Mouse (Mus musculus): Measurements from ENCODE around the gene Snx29. TPM values are rescaled to one million over a fixed set of nuclear protein-coding genes. Genes with fewer than 3 reads are reported as not detected.
A peak's percentile ranks its signal among the peaks of the same experiment; 100 is the strongest.

The Snx29 gene
- polyA plus RNA-seq, 1 experiment: 27.7 TPM

GRCm38 (mm10) chr16:11456141-11456645, 133.5 kb downstream of the Snx29 start:
- TF ChIP-seq CTCF (IDR thresholded peaks at IDR 0.05; ENCODE audit: low read depth, low read length) (no peak), POLR2A (IDR thresholded peaks at IDR 0.05; ENCODE audit: borderline replicate concordance, low read depth, low read length) (no peak)
- no peak overlapping the region for H3K4me3 ChIP-seq (ENCODE audit: insufficient read depth, low read length)
- H3K4me1 ChIP-seq (ENCODE audit: control insufficient read depth, insufficient read depth, low read length): peaks cover 59% of the 10 kb centered on the region
- H3K27ac ChIP-seq (ENCODE audit: insufficient read depth, low read depth, low read length): peak overlapping the region; percentile 97

GRCm38 (mm10) chr16:11457136-11457535, 134.4 kb downstream of the Snx29 start:
- no peak for TF ChIP-seq CTCF (IDR thresholded peaks at IDR 0.05; ENCODE audit: low read depth, low read length)
- no peak for TF ChIP-seq POLR2A (IDR thresholded peaks at IDR 0.05; ENCODE audit: borderline replicate concordance, low read depth, low read length)
- Histone ChIP-seq H3K4me1 (ENCODE audit: control insufficient read depth, insufficient read depth, low read length) (peaks cover 66% of the 10 kb centered on the region), H3K4me3 (ENCODE audit: insufficient read depth, low read length) (no peak overlapping the region), H3K27ac (ENCODE audit: insufficient read depth, low read depth, low read length) (peak overlapping the region; percentile 97)

GRCm38 (mm10) chr16:11457609-11458350, 135.1 kb downstream of the Snx29 start:
- TF ChIP-seq POLR2A (IDR thresholded peaks at IDR 0.05; ENCODE audit: borderline replicate concordance, low read depth, low read length): no peak
- no peak for TF ChIP-seq CTCF (IDR thresholded peaks at IDR 0.05; ENCODE audit: low read depth, low read length)
- no peak overlapping the region for H3K4me3 ChIP-seq (ENCODE audit: insufficient read depth, low read length)
- H3K27ac ChIP-seq (ENCODE audit: insufficient read depth, low read depth, low read length): peak overlapping the region; percentile 97
- H3K4me1 ChIP-seq (ENCODE audit: control insufficient read depth, insufficient read depth, low read length): peaks cover 72% of the 10 kb centered on the region

- Histone ChIP-seq H3K4me1 (ENCODE audit: control insufficient read depth, insufficient read depth, low read length) (peaks cover 81% of the 10 kb centered on the region), H3K4me3 (ENCODE audit: insufficient read depth, low read length) (no peak overlapping the region), H3K27ac (ENCODE audit: insufficient read depth, low read depth, low read length) (peak overlapping the region; percentile 86)
- TF ChIP-seq POLR2A (IDR thresholded peaks at IDR 0.05; ENCODE audit: borderline replicate concordance, low read depth, low read length) (no peak), CTCF (IDR thresholded peaks at IDR 0.05; ENCODE audit: low read depth, low read length) (no peak)
Observed at GRCm38 (mm10) chr16:11460210-11460609, 137.5 kb downstream of the Snx29 start.

GRCm38 (mm10) chr16:11461612-11462011, 138.9 kb downstream of the Snx29 start:
- peak overlapping the region; percentile 93 for H3K27ac ChIP-seq (ENCODE audit: insufficient read depth, low read depth, low read length)
- TF ChIP-seq POLR2A (IDR thresholded peaks at IDR 0.05; ENCODE audit: borderline replicate concordance, low read depth, low read length) (no peak), CTCF (IDR thresholded peaks at IDR 0.05; ENCODE audit: low read depth, low read length) (no peak)
- peak overlapping the region; percentile 43 for H3K4me3 ChIP-seq (ENCODE audit: insufficient read depth, low read length)
- peaks cover 72% of the 10 kb centered on the region for H3K4me1 ChIP-seq (ENCODE audit: control insufficient read depth, insufficient read depth, low read length)

GRCm38 (mm10) chr16:11468533-11469179, 145.9 kb downstream of the Snx29 start:
- Histone ChIP-seq H3K27ac (ENCODE audit: insufficient read depth, low read depth, low read length) (no peak overlapping the region), H3K4me3 (ENCODE audit: insufficient read depth, low read length) (no peak overlapping the region), H3K4me1 (ENCODE audit: control insufficient read depth, insufficient read depth, low read length) (peaks cover 35% of the 10 kb centered on the region)
- no peak for TF ChIP-seq POLR2A (IDR thresholded peaks at IDR 0.05; ENCODE audit: borderline replicate concordance, low read depth, low read length)
- TF ChIP-seq CTCF (IDR thresholded peaks at IDR 0.05; ENCODE audit: low read depth, low read length): peak; percentile 52; the same call in 1 of the 2 replicates

- H3K4me3 ChIP-seq (ENCODE audit: insufficient read depth, low read length): no peak overlapping the region
- no peak overlapping the region for H3K27ac ChIP-seq (ENCODE audit: insufficient read depth, low read depth, low read length)
- TF ChIP-seq CTCF (IDR thresholded peaks at IDR 0.05; ENCODE audit: low read depth, low read length) (no peak), POLR2A (IDR thresholded peaks at IDR 0.05; ENCODE audit: borderline replicate concordance, low read depth, low read length) (no peak)
- H3K4me1 ChIP-seq (ENCODE audit: control insufficient read depth, insufficient read depth, low read length): peaks cover 35% of the 10 kb centered on the region
Observed at GRCm38 (mm10) chr16:11469491-11469890, 146.8 kb downstream of the Snx29 start.

- no peak for TF ChIP-seq CTCF (IDR thresholded peaks at IDR 0.05; ENCODE audit: low read depth, low read length)
- TF ChIP-seq POLR2A (IDR thresholded peaks at IDR 0.05; ENCODE audit: borderline replicate concordance, low read depth, low read length): no peak
- no peak overlapping the region for H3K27ac ChIP-seq (ENCODE audit: insufficient read depth, low read depth, low read length)
- H3K4me3 ChIP-seq (ENCODE audit: insufficient read depth, low read length): no peak overlapping the region
- H3K4me1 ChIP-seq (ENCODE audit: control insufficient read depth, insufficient read depth, low read length): peaks cover 48% of the 10 kb centered on the region
Observed at GRCm38 (mm10) chr16:11471246-11471645, 148.5 kb downstream of the Snx29 start.

GRCm38 (mm10) chr16:11472852-11473251, 150.1 kb downstream of the Snx29 start:
- H3K4me1 ChIP-seq (ENCODE audit: control insufficient read depth, insufficient read depth, low read length): peaks cover 42% of the 10 kb centered on the region
- no peak overlapping the region for H3K4me3 ChIP-seq (ENCODE audit: insufficient read depth, low read length)

GRCm38 (mm10) chr16:11473474-11473873, 150.8 kb downstream of the Snx29 start:
- H3K4me1 ChIP-seq (ENCODE audit: control insufficient read depth, insufficient read depth, low read length): peaks cover 38% of the 10 kb centered on the region
- H3K27ac ChIP-seq (ENCODE audit: insufficient read depth, low read depth, low read length): no peak overlapping the region

More at GRCm38 (mm10) chr16:11472852-11473251, 150.1 kb downstream of the Snx29 start:
- H3K27ac ChIP-seq (ENCODE audit: insufficient read depth, low read depth, low read length): no peak overlapping the region
- TF ChIP-seq POLR2A (IDR thresholded peaks at IDR 0.05; ENCODE audit: borderline replicate concordance, low read depth, low read length) (no peak), CTCF (IDR thresholded peaks at IDR 0.05; ENCODE audit: low read depth, low read length) (no peak)

More at GRCm38 (mm10) chr16:11473474-11473873, 150.8 kb downstream of the Snx29 start:
- H3K4me3 ChIP-seq (ENCODE audit: insufficient read depth, low read length): no peak overlapping the region
- TF ChIP-seq POLR2A (IDR thresholded peaks at IDR 0.05; ENCODE audit: borderline replicate concordance, low read depth, low read length): no peak
